Mouse (Mus musculus) liver, embryonic 12.5 days (tissue): ENCODE results near the gene Glra3. TPM values are rescaled to one million over a fixed set of nuclear protein-coding genes. Genes with fewer than 3 reads are reported as not detected.

Experiments used
- ATAC-seq: fragments of 200-750 bp; cut with Nextera tagmentation; 2 replicates; pipeline ENCODE4 v1.8.0; 2017; ENCODE audit warnings: moderate number of reproducible peaks, mild to moderate bottlenecking, moderate library complexity
- H3K27ac ChIP-seq: fragments of 300-500 bp; sonication (generic); 2 replicates; pipeline ENCODE4 v1.5.1; 2016; ENCODE audit warnings: mild to moderate bottlenecking
- H3K27me3 ChIP-seq: fragments of 300-500 bp; sonication (generic); replicated peaks from 2 replicates; pipeline ENCODE4 v1.6.1; 2016; ENCODE audit warnings: mild to moderate bottlenecking, moderate library complexity
- H3K36me3 ChIP-seq: fragments of 300-500 bp; sonication (generic); 2 replicates; pipeline ENCODE4 v1.6.1; 2016; ENCODE audit warnings: mild to moderate bottlenecking, moderate library complexity
- H3K4me1 ChIP-seq: fragments of 300-500 bp; sonication (generic); 2 replicates; pipeline ENCODE4 v1.6.1; 2016
- H3K4me2 ChIP-seq: fragments of 300-500 bp; sonication (generic); 2 replicates; pipeline ENCODE4 v1.6.1; 2016; ENCODE audit warnings: mild to moderate bottlenecking, moderate library complexity
- H3K4me3 ChIP-seq: fragments of 300-500 bp; sonication (generic); 2 replicates; pipeline ENCODE4 v1.5.1; 2016; ENCODE audit warnings: mild to moderate bottlenecking, moderate library complexity
- H3K9ac ChIP-seq: fragments of 300-500 bp; sonication (generic); 2 replicates; pipeline ENCODE4 v1.6.1; 2016; ENCODE audit warnings: mild to moderate bottlenecking, moderate library complexity
- H3K9me3 ChIP-seq: fragments of 300-500 bp; sonication (generic); replicated peaks from 2 replicates; pipeline ENCODE4 v1.6.1; 2016; ENCODE audit warnings: mild to moderate bottlenecking, moderate library complexity
- WGBS: fragments of 180-500 bp; shearing (Covaris S2); methylation state at CpG from one replicate; pipeline ENCODE4 v1.1.7; 2016; ENCODE audit not compliant: insufficient replicate concordance; 5-methylcytosine and 5-hydroxymethylcytosine counted together
- polyA plus RNA-seq: library from polyadenylated mRNA; unstranded; fragments of >200 nt; fragmentation: Nextera tagmentation; extraction: Ambion mirVana; gene quantifications from 2 replicates; pipeline ENCODE4 v1.2.1, GENCODE M21; 2016

Glra3 gene
- polyA plus RNA-seq, 1 experiment from 2014 or later: not detected

- no peaks in the 10 kb centered on the region for H3K27me3 ChIP-seq
- no peaks in the 10 kb centered on the region for H3K36me3 ChIP-seq
- H3K9ac ChIP-seq: no peak overlapping the region
- H3K9me3 ChIP-seq: no peaks in the 10 kb centered on the region
- no peak for ATAC-seq
- 50% methylated on average over 1 of the region's 1 CpGs for WGBS
- no peak overlapping the region for H3K4me3 ChIP-seq
- H3K4me2 ChIP-seq: no peak overlapping the region
- no peaks in the 10 kb centered on the region for H3K4me1 ChIP-seq
- no peak overlapping the region for H3K27ac ChIP-seq
Observed at GRCm38 (mm10) chr8:56150697-56151096, 210.4 kb downstream of the Glra3 start.

DNA sequence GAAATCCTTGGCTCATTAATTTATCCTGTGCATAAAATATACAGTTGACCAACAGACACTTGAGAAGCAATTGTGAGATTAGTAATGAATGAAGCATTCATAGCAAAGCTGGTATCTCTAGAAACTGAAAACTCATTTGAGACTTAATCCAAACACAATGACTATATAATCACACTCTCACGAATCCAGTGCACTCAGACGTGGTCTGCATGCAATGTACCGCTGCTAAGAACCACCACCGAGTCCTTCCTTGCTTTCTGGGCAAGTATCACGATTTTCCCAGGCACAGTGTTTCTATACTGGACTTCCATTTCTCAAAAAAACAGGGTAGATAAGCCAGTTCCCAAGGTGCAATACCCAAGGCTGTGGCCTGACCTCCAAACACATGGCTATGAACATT, 211.3 kb downstream of the Glra3 start:
- H3K27me3 ChIP-seq: no peaks in the 10 kb centered on the region
- no peak overlapping the region for H3K27ac ChIP-seq
- no peak for ATAC-seq
- WGBS: 62% methylated on average over 5 of the region's 5 CpGs
- no peak overlapping the region for H3K4me2 ChIP-seq
- H3K36me3 ChIP-seq: no peaks in the 10 kb centered on the region
- H3K4me3 ChIP-seq: no peak overlapping the region
- H3K9ac ChIP-seq: no peak overlapping the region
- H3K9me3 ChIP-seq: no peaks in the 10 kb centered on the region
- no peaks in the 10 kb centered on the region for H3K4me1 ChIP-seq

DNA sequence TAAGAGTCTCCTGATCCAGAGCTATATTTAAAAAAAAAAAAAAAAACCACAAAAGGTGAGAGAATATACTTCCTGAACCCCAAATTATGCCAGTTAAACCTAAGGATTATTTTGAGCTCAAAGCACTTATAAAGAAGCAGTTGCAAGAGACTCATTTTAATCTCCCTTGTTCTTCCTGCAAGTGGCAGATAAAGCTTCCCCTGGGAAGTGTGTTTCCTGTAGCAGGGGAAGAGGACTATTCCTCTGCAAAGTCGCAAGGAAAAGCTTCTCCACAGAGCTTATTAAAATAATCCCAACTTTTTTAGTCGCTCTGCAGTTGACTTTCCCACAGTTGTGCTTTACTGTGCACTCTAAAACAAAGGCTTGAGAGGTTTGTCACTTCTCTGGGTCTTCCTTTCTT, 218.7 kb downstream of the Glra3 start:
- Histone ChIP-seq H3K4me3 (no peak overlapping the region), H3K9me3 (no peaks in the 10 kb centered on the region), H3K4me2 (no peak overlapping the region), H3K9ac (no peak overlapping the region), H3K27ac (no peak overlapping the region), H3K4me1 (no peaks in the 10 kb centered on the region), H3K36me3 (no peaks in the 10 kb centered on the region), H3K27me3 (no peaks in the 10 kb centered on the region)
- WGBS: 21% methylated on average over 2 of the region's 2 CpGs
- no peak for ATAC-seq

Other genes with a start within 250 kb of the Glra3 start
- gene Adam29, start 33.5 kb upstream of the Glra3 start, polyA plus RNA-seq: not detected in 2 replicates